Mouse (Mus musculus) stomach, postnatal 0 days (tissue): Measurements from ENCODE around the gene AW822073.

Source experiments
- CTCF ChIP-seq: IDR thresholded peaks from 2 replicates; pipeline ENCODE4 v1.5.1; 2016; ENCODE audit warnings: antibody characterized with exemption, low read depth, mild to moderate bottlenecking, moderate library complexity
- EP300 ChIP-seq: optimal IDR thresholded peaks from 2 replicates; pipeline ENCODE3; 2016; ENCODE audit warnings: antibody characterized with exemption

GRCm38 (mm10) chr10:58217366-58217765 lies 7.4 kb downstream of the AW822073 start:
- TF ChIP-seq CTCF = no peak
- no peak for TF ChIP-seq EP300
